Mouse (Mus musculus): ENCODE measurements at regions not wholly inside any gene's neighbourhood (a gene's known extent, or its start where the extent isn't known, plus 50 kb on each side); places are given as distances from the start of the nearest gene placed in this dataset.

DNA sequence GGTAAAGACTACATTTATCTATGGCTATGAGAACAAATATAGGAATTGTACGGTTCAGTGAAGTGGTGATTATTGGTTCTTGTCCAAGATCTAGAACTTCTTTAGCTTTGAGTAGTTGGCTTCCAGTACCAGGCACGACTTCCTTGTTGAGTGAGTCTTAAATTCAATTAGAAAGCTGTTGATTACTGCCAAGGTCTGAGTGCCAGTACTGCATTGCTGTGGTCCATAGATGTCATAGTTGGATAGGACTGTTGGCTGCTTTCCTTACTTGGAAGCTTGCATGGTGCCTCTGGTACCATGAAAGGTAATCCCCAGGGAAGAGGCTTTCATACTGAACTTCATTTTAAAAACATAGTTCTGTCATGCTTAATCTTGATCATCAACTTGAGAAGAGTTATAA, 559.9 kb upstream of the Fam160b2 start:
- Histone ChIP-seq H3K36me3 (ENCODE audit: poor library complexity, severe bottlenecking) (no peaks in the 10 kb centered on the region), H3K4me3 (no peak overlapping the region), H3K9ac (no peak overlapping the region), H3K4me2 (no peak overlapping the region), H3K27ac (no peak overlapping the region), H3K27me3 (no peaks in the 10 kb centered on the region), H3K9me3 (replicated peaks) (no peaks in the 10 kb centered on the region), H3K4me1 (no peaks in the 10 kb centered on the region)
- no peak for ATAC-seq
- 84% methylated on average over 2 of the region's 2 CpGs for WGBS

DNA sequence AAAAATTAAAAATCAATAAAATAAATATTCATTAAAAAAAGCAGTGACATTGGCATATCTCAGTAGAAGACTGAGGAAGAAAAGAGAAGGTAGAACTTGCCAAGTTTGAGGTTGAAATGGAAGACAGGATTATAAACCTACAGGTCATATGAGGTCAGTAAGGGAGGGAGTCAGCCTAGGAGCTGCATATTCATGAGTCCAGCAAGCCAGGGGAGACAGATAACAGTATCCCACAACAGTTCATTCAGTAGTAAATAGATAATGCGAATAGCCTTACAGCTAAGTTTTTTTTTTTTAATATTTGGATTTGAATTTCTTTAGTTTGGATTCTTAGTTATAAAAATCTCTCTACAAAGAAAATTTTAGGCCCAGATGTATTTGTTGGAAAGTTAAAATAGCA, 542.8 kb upstream of the Fam160b2 start:
- Histone ChIP-seq H3K9me3 (replicated peaks) (no peaks in the 10 kb centered on the region), H3K9ac (no peak overlapping the region), H3K4me3 (no peak overlapping the region), H3K27me3 (no peaks in the 10 kb centered on the region), H3K36me3 (ENCODE audit: poor library complexity, severe bottlenecking) (no peaks in the 10 kb centered on the region), H3K27ac (no peak overlapping the region), H3K4me2 (no peak overlapping the region), H3K4me1 (no peaks in the 10 kb centered on the region)
- no peak for ATAC-seq
- 92% methylated on average over 1 of the region's 1 CpGs for WGBS

DNA sequence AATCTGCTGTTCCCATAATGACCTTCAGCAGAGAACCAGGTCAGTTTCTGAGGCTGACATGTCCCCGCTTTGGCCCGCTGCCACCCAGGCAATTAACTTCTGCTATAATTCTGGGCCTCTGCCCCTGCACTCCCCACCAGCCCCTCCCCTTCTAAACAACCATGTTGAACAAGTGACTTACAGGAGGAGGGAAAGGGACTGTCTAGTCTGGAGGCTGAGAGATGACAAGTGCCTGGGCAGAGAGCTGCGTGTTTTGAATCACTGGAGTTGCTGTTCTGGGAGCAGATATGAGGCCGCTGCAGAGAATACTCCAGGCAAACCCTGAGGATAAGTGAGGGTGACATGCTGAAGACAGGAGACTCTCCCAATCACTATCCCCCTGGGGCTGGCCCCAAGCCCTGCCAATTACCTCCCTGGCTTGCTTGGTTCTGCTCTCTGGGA, 530.2 kb upstream of the Fam160b2 start:
- Histone ChIP-seq H3K9ac (no peak overlapping the region), H3K9me3 (replicated peaks) (no peaks in the 10 kb centered on the region), H3K4me3 (no peak overlapping the region), H3K27me3 (no peaks in the 10 kb centered on the region), H3K4me1 (no peaks in the 10 kb centered on the region), H3K4me2 (no peak overlapping the region), H3K36me3 (ENCODE audit: poor library complexity, severe bottlenecking) (no peaks in the 10 kb centered on the region), H3K27ac (no peak overlapping the region)
- no peak for ATAC-seq
- 91% methylated on average over 4 of the region's 4 CpGs for WGBS

DNA sequence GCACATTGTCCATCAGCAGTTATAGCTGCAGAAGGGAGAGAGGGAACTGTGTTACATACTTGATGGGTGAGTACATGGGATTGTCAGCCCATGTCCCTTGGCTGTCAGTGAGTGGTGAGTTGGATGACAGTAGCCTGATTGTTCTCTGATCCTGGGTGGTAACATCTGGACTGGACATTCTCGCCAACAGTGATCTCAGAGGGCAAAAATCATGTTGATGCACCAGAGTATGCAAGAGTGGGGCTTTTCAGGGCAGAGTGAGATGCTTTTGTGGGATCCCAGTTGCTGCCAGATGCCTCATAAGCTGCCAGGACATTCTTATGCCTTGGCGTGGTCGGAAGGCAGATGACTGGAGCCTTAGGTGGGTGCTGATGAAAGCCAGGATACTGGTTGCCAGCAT, 528.9 kb upstream of the Fam160b2 start:
- H3K9me3 ChIP-seq (replicated peaks), result no peaks in the 10 kb centered on the region
- no peaks in the 10 kb centered on the region for H3K4me1 ChIP-seq
- H3K4me3 ChIP-seq, result no peak overlapping the region
- no peak overlapping the region for H3K27ac ChIP-seq
- H3K27me3 ChIP-seq, result no peaks in the 10 kb centered on the region
- no peak for ATAC-seq
- no peak overlapping the region for H3K9ac ChIP-seq
- 86% methylated on average over 3 of the region's 3 CpGs for WGBS
- H3K36me3 ChIP-seq (ENCODE audit: poor library complexity, severe bottlenecking), result no peaks in the 10 kb centered on the region
- no peak overlapping the region for H3K4me2 ChIP-seq

DNA sequence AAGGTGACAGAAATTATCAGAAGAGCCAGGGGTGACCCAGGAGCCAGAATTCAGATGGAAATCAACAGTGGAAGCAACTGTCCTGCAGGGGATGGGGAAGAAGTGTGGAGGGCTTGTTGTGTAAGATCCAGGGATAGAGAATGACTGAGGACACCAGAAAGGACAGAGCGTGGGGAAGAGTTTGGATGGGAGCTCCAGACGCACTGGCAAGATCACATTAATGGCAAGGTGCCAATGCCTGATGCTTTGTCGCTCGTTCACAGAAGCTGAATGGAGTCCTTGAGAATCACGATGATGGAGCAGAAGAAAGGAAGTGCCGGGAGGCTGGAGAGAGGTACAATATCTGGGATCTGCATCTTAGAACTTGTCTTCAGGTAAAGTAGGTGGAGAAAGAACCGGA, 519.0 kb upstream of the Fam160b2 start:
- ATAC-seq, result no peak
- WGBS, result 62% methylated on average over 7 of the region's 7 CpGs
- Histone ChIP-seq H3K4me2 (no peak overlapping the region), H3K27me3 (no peaks in the 10 kb centered on the region), H3K27ac (no peak overlapping the region), H3K9me3 (replicated peaks) (no peaks in the 10 kb centered on the region), H3K9ac (no peak overlapping the region), H3K36me3 (ENCODE audit: poor library complexity, severe bottlenecking) (no peaks in the 10 kb centered on the region), H3K4me1 (no peaks in the 10 kb centered on the region), H3K4me3 (no peak overlapping the region)

DNA sequence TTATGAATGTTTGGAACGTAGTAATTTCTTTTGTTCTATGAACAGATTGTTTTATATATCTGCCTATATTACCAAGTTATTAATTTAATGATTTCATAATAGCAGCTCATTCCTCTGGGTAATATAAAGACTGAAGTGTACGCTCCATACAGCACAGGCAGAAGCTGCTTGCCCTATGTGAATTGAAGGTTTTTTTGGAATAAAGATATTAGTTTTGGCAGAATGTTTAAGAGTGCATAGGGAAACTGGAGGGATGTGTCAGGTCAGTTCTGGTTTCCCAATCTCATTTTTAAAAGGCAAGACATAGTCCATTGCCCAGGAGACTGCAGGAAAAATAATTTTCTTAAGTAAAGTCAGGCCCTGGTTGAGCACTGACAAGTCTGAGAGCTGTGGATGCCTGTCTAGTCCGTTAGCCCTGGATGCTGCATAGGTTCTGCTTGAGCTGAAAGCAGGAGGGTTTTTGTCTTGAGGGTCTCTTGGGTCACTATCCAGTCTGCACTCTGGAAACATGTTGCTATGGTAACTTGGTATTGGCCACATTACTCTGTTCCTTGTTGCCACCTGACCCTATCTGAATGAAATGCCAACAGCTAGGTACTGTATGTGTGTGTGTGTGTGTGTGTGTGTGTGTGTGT, 516.3 kb upstream of the Fam160b2 start:
- WGBS, result 72% methylated on average over 3 of the region's 3 CpGs
- Histone ChIP-seq H3K36me3 (ENCODE audit: poor library complexity, severe bottlenecking) (no peaks in the 10 kb centered on the region), H3K9me3 (replicated peaks) (no peaks in the 10 kb centered on the region)

DNA sequence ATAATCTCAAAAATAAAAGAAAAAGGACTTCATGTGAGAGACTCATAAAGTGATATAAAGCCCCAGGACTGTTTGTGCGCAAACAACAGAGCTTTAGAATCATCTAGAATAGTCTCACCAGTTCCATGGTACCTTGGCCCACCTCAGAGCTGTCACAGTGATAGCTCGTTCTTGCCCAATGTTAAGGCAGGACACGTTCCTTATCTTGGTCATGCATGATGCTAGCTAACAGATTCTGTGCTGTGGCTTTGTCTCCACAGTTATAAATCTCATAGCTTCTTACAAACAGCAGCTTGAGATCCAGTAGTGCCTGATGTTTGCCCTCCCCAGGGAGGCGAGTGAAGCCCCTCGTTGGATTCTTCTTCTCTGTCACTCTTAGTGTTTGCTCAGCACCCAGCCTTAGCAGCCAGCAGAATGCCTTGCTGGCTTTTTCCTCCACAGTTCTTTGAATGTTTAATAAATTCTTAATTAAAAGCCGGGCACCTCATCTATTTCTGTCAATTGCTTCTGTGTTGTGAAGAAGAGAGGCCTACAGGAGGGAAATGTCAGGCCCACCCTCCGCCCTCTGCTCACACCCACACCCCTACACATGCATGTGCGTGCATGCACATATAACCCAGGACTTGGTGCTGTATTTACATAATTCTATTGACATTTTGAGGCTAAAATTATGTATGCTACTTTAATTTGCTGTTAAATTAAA, 515.6 kb upstream of the Fam160b2 start:
- Histone ChIP-seq H3K9ac (no peak overlapping the region), H3K4me1 (no peaks in the 10 kb centered on the region), H3K4me3 (no peak overlapping the region), H3K36me3 (ENCODE audit: poor library complexity, severe bottlenecking) (no peaks in the 10 kb centered on the region), H3K27me3 (no peaks in the 10 kb centered on the region), H3K9me3 (replicated peaks) (no peaks in the 10 kb centered on the region), H3K27ac (no peak overlapping the region), H3K4me2 (no peak overlapping the region)
- no peak for ATAC-seq
- 81% methylated on average over 8 of the region's 8 CpGs for WGBS

More for the DNA sequence above, 516.3 kb upstream of the Fam160b2 start:
- Histone ChIP-seq H3K4me1 (no peaks in the 10 kb centered on the region), H3K4me3 (no peak overlapping the region), H3K27ac (no peak overlapping the region), H3K27me3 (no peaks in the 10 kb centered on the region), H3K9ac (no peak overlapping the region), H3K4me2 (no peak overlapping the region)
- ATAC-seq, result no peak

DNA sequence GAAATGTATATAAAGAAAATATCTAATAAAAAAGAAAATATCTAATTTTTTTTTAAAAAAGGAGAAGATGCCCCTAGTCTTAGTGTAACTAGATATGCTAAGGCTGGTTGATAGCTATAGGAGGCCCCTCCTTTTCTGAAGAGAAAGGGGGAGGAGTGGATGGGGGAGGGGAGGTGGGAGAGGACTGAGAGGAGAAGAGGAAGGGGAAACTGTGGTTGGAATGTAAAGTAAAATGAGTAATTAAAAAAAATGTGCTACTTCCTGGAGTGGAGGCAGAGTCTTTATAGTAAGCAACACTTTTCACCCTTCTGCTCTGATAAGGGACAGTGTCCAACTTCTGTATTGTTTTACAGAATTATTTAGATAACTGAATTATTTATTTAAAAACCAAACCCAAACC, 513.6 kb upstream of the Fam160b2 start:
- no peaks in the 10 kb centered on the region for H3K27me3 ChIP-seq
- H3K4me2 ChIP-seq, result no peak overlapping the region
- H3K9me3 ChIP-seq (replicated peaks), result no peaks in the 10 kb centered on the region
- H3K9ac ChIP-seq, result no peak overlapping the region
- no peaks in the 10 kb centered on the region for H3K4me1 ChIP-seq
- H3K4me3 ChIP-seq, result no peak overlapping the region
- no peak for ATAC-seq
- H3K27ac ChIP-seq, result no peak overlapping the region
- H3K36me3 ChIP-seq (ENCODE audit: poor library complexity, severe bottlenecking), result no peaks in the 10 kb centered on the region

DNA sequence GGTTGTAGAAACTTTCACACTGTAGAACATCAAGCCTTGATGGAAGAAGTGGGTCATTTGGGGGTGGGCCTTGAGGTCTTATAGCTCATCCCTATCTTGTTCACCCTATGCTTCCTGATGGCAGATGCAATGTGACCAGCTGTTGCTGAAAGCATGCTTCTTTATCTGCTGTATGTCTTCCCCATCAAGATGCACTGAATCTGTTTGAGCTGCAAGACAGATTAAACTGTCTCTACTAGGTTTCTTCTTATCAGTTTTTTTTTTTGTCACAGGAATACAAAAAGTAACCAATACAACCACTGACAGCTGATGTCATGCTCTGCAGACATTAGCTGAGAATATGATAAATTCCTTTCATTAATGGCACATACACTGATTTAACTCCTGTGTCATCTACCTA, 505.0 kb upstream of the Fam160b2 start:
- H3K9ac ChIP-seq, result no peak overlapping the region
- H3K27ac ChIP-seq, result no peak overlapping the region
- no peak overlapping the region for H3K4me2 ChIP-seq
- H3K36me3 ChIP-seq (ENCODE audit: poor library complexity, severe bottlenecking), result no peaks in the 10 kb centered on the region
- no peak overlapping the region for H3K4me3 ChIP-seq
- H3K9me3 ChIP-seq (replicated peaks), result no peaks in the 10 kb centered on the region
- no peaks in the 10 kb centered on the region for H3K27me3 ChIP-seq
- ATAC-seq, result no peak
- H3K4me1 ChIP-seq, result no peaks in the 10 kb centered on the region

DNA sequence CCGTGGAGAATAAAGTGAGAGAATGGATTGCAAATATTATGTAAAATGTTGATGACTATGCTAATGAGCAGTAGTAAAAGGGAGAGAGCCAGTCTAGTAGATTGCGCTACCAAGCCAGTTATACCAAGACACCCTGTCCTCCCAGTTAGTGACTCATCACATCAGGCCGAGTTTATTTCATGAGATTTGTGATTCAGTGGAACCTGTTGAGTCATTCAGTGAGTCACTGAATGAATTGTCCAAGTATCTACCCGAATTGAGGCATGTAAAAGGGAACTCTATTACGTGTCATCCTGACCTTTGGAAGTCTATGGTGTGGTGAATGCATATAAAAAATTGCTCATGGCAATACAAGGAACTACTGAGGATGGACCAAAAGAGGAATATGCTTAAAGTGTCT, 504.3 kb upstream of the Fam160b2 start:
- WGBS, result 86% methylated on average over 5 of the region's 5 CpGs
- Histone ChIP-seq H3K9ac (no peak overlapping the region), H3K4me3 (no peak overlapping the region), H3K36me3 (ENCODE audit: poor library complexity, severe bottlenecking) (no peaks in the 10 kb centered on the region), H3K4me1 (no peaks in the 10 kb centered on the region), H3K27ac (no peak overlapping the region), H3K4me2 (no peak overlapping the region), H3K27me3 (no peaks in the 10 kb centered on the region), H3K9me3 (replicated peaks) (no peaks in the 10 kb centered on the region)
- no peak for ATAC-seq

DNA sequence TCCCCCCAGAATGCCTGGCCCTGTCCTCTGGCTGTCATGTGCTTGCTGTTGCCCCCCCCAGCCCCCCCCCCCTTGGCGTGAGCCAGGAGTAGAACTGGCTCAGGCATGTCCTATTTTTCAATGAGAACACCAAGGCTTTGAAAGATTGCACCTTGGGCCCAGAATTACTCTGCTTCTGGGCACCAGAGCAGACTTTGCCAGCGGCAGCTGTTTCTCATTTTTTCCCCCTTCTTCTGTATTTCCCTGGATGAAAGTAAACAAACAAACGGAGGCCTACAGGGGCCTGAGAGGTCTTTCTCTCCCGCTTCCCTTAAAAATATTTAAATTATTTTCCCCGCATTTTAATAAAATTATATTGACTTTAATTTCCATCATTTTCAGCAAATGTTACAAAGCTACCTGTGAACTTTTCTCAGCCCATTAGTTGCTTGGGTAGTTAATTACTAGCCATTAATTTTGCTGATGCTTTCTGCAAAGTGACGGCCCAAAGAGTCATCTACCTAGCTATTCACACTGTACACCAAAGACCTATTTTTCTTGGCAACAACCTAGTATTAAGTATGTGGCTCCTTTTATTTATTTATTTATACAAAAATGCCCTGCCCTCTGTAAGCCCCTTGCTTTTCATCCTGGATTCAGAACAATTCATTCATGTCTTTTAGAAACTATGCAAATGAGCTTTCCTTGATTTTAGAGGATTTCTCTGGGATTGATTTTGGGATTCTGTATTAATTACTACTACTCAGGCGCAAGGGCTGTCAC, 496.2 kb upstream of the Fam160b2 start:
- Histone ChIP-seq H3K9ac (no peak overlapping the region), H3K36me3 (ENCODE audit: poor library complexity, severe bottlenecking) (no peaks in the 10 kb centered on the region), H3K27me3 (no peaks in the 10 kb centered on the region), H3K4me2 (no peak overlapping the region), H3K9me3 (replicated peaks) (no peaks in the 10 kb centered on the region), H3K4me1 (peaks cover 5% of the 10 kb centered on the region; the same call in 1 of the 2 replicates), H3K27ac (no peak overlapping the region), H3K4me3 (no peak overlapping the region)
- peak; percentile 57; the same call in 1 of the 2 replicates for ATAC-seq
- WGBS, result 51% methylated on average over 7 of the region's 7 CpGs

DNA sequence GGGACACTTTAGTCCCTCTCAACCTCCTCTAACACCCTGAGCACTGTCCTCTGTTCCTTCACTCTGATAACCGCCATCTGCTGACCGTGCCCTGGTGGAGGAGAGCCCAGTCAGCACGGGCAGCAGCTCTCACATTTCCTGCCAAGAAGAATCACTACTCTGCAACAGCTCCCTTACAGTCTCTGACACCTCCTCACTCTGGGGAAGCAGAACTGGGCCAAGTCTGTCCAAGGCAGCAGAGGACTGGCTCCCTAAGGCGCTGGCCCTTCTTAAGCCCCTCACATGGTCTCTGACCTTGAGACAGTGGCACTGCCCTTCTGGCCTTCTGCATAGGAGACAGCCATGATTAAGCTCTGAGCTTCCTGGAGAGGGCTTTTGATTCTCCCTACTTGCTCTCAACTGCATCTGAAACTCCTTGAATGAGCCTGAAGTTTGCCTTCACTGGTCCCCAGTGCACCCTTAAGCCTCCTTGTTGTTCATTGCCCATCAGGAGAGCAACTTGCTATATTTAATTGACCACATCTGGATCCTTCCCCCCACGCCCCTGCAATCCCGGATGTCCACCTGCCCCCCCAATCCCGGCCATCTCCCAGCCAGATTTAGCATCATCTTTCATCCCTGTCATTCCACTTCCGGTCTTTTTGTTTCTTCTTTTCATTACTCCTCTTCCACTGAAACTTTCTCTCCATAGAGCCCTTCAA, 493.1 kb upstream of the Fam160b2 start:
- no peak for ATAC-seq
- H3K4me1 ChIP-seq, result peaks cover 5% of the 10 kb centered on the region; the same call in 1 of the 2 replicates
- no peak overlapping the region for H3K4me2 ChIP-seq
- no peak overlapping the region for H3K27ac ChIP-seq
- no peaks in the 10 kb centered on the region for H3K9me3 ChIP-seq (replicated peaks)
- 79% methylated on average over 8 of the region's 8 CpGs for WGBS
- no peaks in the 10 kb centered on the region for H3K27me3 ChIP-seq
- H3K4me3 ChIP-seq, result no peak overlapping the region
- no peaks in the 10 kb centered on the region for H3K36me3 ChIP-seq (ENCODE audit: poor library complexity, severe bottlenecking)
- no peak overlapping the region for H3K9ac ChIP-seq
